Mouse (Mus musculus) megakaryocyte, embryonic 14.5 days (primary cell): ENCODE measurements around the gene Gabrb1.

Experiments used
- FLI1 ChIP-seq: IDR thresholded peaks from 2 replicates; pipeline ENCODE4 v1.6.1; 2012; ENCODE audit warnings: low read length, inconsistent platforms, mixed read lengths
- GATA1 ChIP-seq: IDR thresholded peaks from 3 replicates; pipeline ENCODE4 v1.6.1; 2012; ENCODE audit warnings: mixed read lengths, low read length, inconsistent platforms, borderline replicate concordance

- no peak for TF ChIP-seq GATA1
- TF ChIP-seq FLI1 = no peak
Observed at GRCm38 (mm10) chr5:71976571-71977061, 318.7 kb downstream of the Gabrb1 start.
